ENCODE assay signal across 9 mouse cellular contexts in genomic region chr2:115858246-115858645, GRCm38 (mm10).
A peak's percentile ranks its signal among the peaks of the same experiment; 100 is the strongest.
DNase-seq lines count a peak whose midpoint lies in the region; ATAC-seq and TF ChIP-seq lines count a peak whose summit lies in the region.
"Had no signal": no experiment of that assay in that cellular context is flagged by ENCODE, and none has a peak within 500 bp of the region (broad histone marks: within the 10 kb centered on the region; RNA-seq: fewer than 3 reads in every experiment).

No protein-coding gene starts in this region.

- H3K4me2 ChIP-seq in embryonic facial prominence, embryonic 13.5 days, result no peak overlapping the region
- H3K4me2 ChIP-seq in hindbrain, embryonic 13.5 days, result peak overlapping the region; percentile 51
- peak overlapping the region; percentile 32 for H3K4me2 ChIP-seq in neural tube, embryonic 14.5 days (ENCODE audit: low read depth, low read length)

- H3K4me3 ChIP-seq in kidney, adult 2 months (ENCODE audit: insufficient read depth, low read depth, low read length), result no peak overlapping the region
- no peak overlapping the region for H3K4me3 ChIP-seq in embryonic facial prominence, embryonic 13.5 days
- peak overlapping the region; percentile 24 for H3K4me3 ChIP-seq in hindbrain, embryonic 13.5 days
- no peak overlapping the region for H3K4me3 ChIP-seq in neural tube, embryonic 14.5 days (ENCODE audit: low read depth, low read length)
- no peak overlapping the region for H3K4me3 ChIP-seq in thymus, adult 2 months (ENCODE audit: control insufficient read depth, insufficient read depth, low read length)
- no peak overlapping the region for H3K4me3 ChIP-seq in gastrocnemius, adult 2 months

- H3K9me3 ChIP-seq in embryonic facial prominence, embryonic 13.5 days, result no peaks in the 10 kb centered on the region
- no peaks in the 10 kb centered on the region for H3K9me3 ChIP-seq in hindbrain, embryonic 13.5 days
- no peaks in the 10 kb centered on the region for H3K9me3 ChIP-seq in neural tube, embryonic 14.5 days (ENCODE audit: control insufficient read depth, low read length)

- no peak for DNase-seq in kidney, adult 2 months
- DNase-seq in kidney, adult 18-20 months, result no peak
- DNase-seq in thymus, adult 2 months, result no peak
- DNase-seq in gastrocnemius, adult 2 months, result no peak
- DNase-seq: cerebellum, adult 2 months; thymus, postnatal 14 days had no signal

- no peak for ATAC-seq in embryonic facial prominence, embryonic 13.5 days (ENCODE audit: insufficient number of reproducible peaks, insufficient read depth, low FRiP score, low TSS enrichment, low read depth)
- ATAC-seq in hindbrain, embryonic 13.5 days (ENCODE audit: low FRiP score), result no peak
- no peak for ATAC-seq in neural tube, embryonic 14.5 days (ENCODE audit: low read depth)

- peak overlapping the region; percentile 29; the same call in 1 of the 2 replicates for H3K27ac ChIP-seq in kidney, adult 2 months (ENCODE audit: insufficient read depth, low read depth, low read length)
- H3K27ac ChIP-seq in embryonic facial prominence, embryonic 13.5 days, result peak overlapping the region; percentile 66
- H3K27ac ChIP-seq in hindbrain, embryonic 13.5 days, result peak overlapping the region; percentile 96
- peak overlapping the region; percentile 29; the same call in 1 of the 2 replicates for H3K27ac ChIP-seq in neural tube, embryonic 14.5 days (ENCODE audit: low read depth, low read length)
- no peak overlapping the region for H3K27ac ChIP-seq in thymus, adult 2 months (ENCODE audit: control insufficient read depth, insufficient read depth, low read length)
- no peak overlapping the region for H3K27ac ChIP-seq in gastrocnemius, adult 2 months

- H3K27me3 ChIP-seq in kidney, adult 2 months (replicated peaks; ENCODE audit: control insufficient read depth, insufficient read depth, low read length), result peaks cover 10% of the 10 kb centered on the region
- H3K27me3 ChIP-seq in embryonic facial prominence, embryonic 13.5 days, result peaks cover 76% of the 10 kb centered on the region
- peaks cover 19% of the 10 kb centered on the region; the same call in 1 of the 2 replicates for H3K27me3 ChIP-seq in hindbrain, embryonic 13.5 days
- H3K27me3 ChIP-seq in neural tube, embryonic 14.5 days (ENCODE audit: control insufficient read depth, insufficient read depth, low read length), result 0 out of 2 replicates have a peak, but pooled peaks cover 4% of the 10 kb centered on the region
- H3K27me3 ChIP-seq in thymus, adult 2 months (ENCODE audit: control insufficient read depth, insufficient read depth, low read length), result peaks cover 14% of the 10 kb centered on the region; the same call in 1 of the 2 replicates

- 37% methylated on average over 8 of the region's 8 CpGs for WGBS in kidney, adult 2 months
- WGBS in embryonic facial prominence, embryonic 13.5 days, result 9% methylated on average over 8 of the region's 8 CpGs
- WGBS in hindbrain, embryonic 13.5 days, result 2% methylated on average over 8 of the region's 8 CpGs
- WGBS in neural tube, embryonic 14.5 days, result 5% methylated on average over 8 of the region's 8 CpGs
- 27% methylated on average over 8 of the region's 8 CpGs for WGBS in thymus, adult 2 months

- no peak overlapping the region; the same call in 1 of the 2 replicates for H3K9ac ChIP-seq in embryonic facial prominence, embryonic 13.5 days
- peak overlapping the region; percentile 65 for H3K9ac ChIP-seq in hindbrain, embryonic 13.5 days
- no peak overlapping the region for H3K9ac ChIP-seq in neural tube, embryonic 14.5 days (replicated peaks; ENCODE audit: low read depth, low read length)

- intact Hi-C loops in gastrocnemius, adult 2 months (cut with DNase I), result loop anchor here (10.0 kb wide), 2 partner anchors 247 to 343 kb away; no protein-coding TSS in a partner anchor

- no peak for TF ChIP-seq POLR2A in kidney, adult 2 months (IDR thresholded peaks at IDR 0.05; ENCODE audit: low read depth, low read length)
- no peak for TF ChIP-seq POLR2A in thymus, adult 2 months (IDR thresholded peaks at IDR 0.05; ENCODE audit: control insufficient read depth, extremely low read depth, insufficient read depth, low read length, poor library complexity)

- H3K36me3 ChIP-seq in kidney, adult 2 months (ENCODE audit: control insufficient read depth, insufficient read depth, low read length), result no peaks in the 10 kb centered on the region
- no peaks in the 10 kb centered on the region for H3K36me3 ChIP-seq in embryonic facial prominence, embryonic 13.5 days
- no peaks in the 10 kb centered on the region for H3K36me3 ChIP-seq in hindbrain, embryonic 13.5 days
- H3K36me3 ChIP-seq in neural tube, embryonic 14.5 days (ENCODE audit: control insufficient read depth, insufficient read depth, low read length), result no peaks in the 10 kb centered on the region
- H3K36me3 ChIP-seq in thymus, adult 2 months (ENCODE audit: control insufficient read depth, insufficient read depth, low read length), result no peaks in the 10 kb centered on the region

- H3K4me1 ChIP-seq in kidney, adult 2 months (ENCODE audit: control insufficient read depth, insufficient read depth, low read length), result peaks cover 3% of the 10 kb centered on the region; the same call in 1 of the 2 replicates
- H3K4me1 ChIP-seq in embryonic facial prominence, embryonic 13.5 days, result peaks cover 26% of the 10 kb centered on the region
- peaks cover 65% of the 10 kb centered on the region for H3K4me1 ChIP-seq in hindbrain, embryonic 13.5 days (replicated peaks)
- peaks cover 23% of the 10 kb centered on the region; the same call in 1 of the 2 replicates for H3K4me1 ChIP-seq in neural tube, embryonic 14.5 days (ENCODE audit: control insufficient read depth, insufficient read depth, low read length)
- no peaks in the 10 kb centered on the region; the same call in 1 of the 2 replicates for H3K4me1 ChIP-seq in thymus, adult 2 months (replicated peaks; ENCODE audit: control insufficient read depth, insufficient read depth, low read length)

- no peak for TF ChIP-seq CTCF in kidney, adult 2 months (conservative IDR thresholded peaks at IDR 0.05; ENCODE audit: insufficient read depth, insufficient read length, low read depth, low read length)
- TF ChIP-seq CTCF in thymus, adult 2 months (IDR thresholded peaks at IDR 0.05; ENCODE audit: borderline replicate concordance, control insufficient read depth, extremely low read depth, insufficient read depth, low read length, poor library complexity), result no peak
- no peak for TF ChIP-seq CTCF in gastrocnemius, adult 2 months (IDR thresholded peaks at IDR 0.05)

Comparison
In these comparisons a context has a peak if more than half of its experiments do, and no peak if none do; other contexts are left out.
1. H3K27ac ChIP-seq: peak in kidney, adult 2 months (single experiment), embryonic facial prominence, embryonic 13.5 days (single experiment), hindbrain, embryonic 13.5 days (single experiment) and neural tube, embryonic 14.5 days (single experiment); none in thymus, adult 2 months (single experiment) and gastrocnemius, adult 2 months (single experiment).